16 mouse cellular contexts compared by ENCODE assay signal in genomic region chr17:43979925-43980324, GRCm38 (mm10).
"Had no signal": no experiment of that assay in that cellular context is flagged by ENCODE, and none has a peak within 500 bp of the region (broad histone marks: within the 10 kb centered on the region; RNA-seq: fewer than 3 reads in every experiment).

No protein-coding gene starts in this region.

- ATAC-seq: liver, postnatal 0 days; lung, postnatal 0 days; midbrain, embryonic 15.5 days had no signal

- DNase-seq: kidney, postnatal 25 days; layer of hippocampus, adult 9-11 months; liver, postnatal 0 days; lung, embryonic 14.5 days; thymus, adult 18-20 months; thymus, postnatal 36 days had no signal

- H3K27ac ChIP-seq: kidney, postnatal 0 days; layer of hippocampus, adult 2 months; limb, embryonic 12.5 days; limb, embryonic 15.5 days; liver, embryonic 14.5 days; macrophage; midbrain, embryonic 12.5 days; midbrain, embryonic 15.5 days had no signal

- H3K27me3 ChIP-seq: limb, embryonic 12.5 days; limb, embryonic 15.5 days; midbrain, embryonic 12.5 days; midbrain, embryonic 15.5 days had no signal

- H3K4me1 ChIP-seq: limb, embryonic 12.5 days; limb, embryonic 15.5 days; midbrain, embryonic 12.5 days; midbrain, embryonic 15.5 days had no signal

- H3K4me2 ChIP-seq: limb, embryonic 12.5 days; limb, embryonic 15.5 days; liver, embryonic 11.5 days; lung, embryonic 14.5 days; midbrain, embryonic 12.5 days; midbrain, embryonic 15.5 days had no signal

- H3K4me3 ChIP-seq: layer of hippocampus, adult 2 months; limb, embryonic 12.5 days; limb, embryonic 15.5 days; midbrain, embryonic 12.5 days; midbrain, embryonic 15.5 days had no signal

- H3K9ac ChIP-seq: limb, embryonic 12.5 days; limb, embryonic 15.5 days; liver, embryonic 14.5 days; liver, postnatal 0 days; lung, embryonic 14.5 days; midbrain, embryonic 12.5 days; midbrain, embryonic 15.5 days had no signal

- H3K36me3 ChIP-seq: limb, embryonic 12.5 days; limb, embryonic 15.5 days; midbrain, embryonic 12.5 days; midbrain, embryonic 15.5 days had no signal

- H3K9me3 ChIP-seq: limb, embryonic 12.5 days; limb, embryonic 15.5 days; midbrain, embryonic 12.5 days; midbrain, embryonic 15.5 days had no signal
